Mouse (Mus musculus): ENCODE results near the gene Mlycd.
"Not testable (repeated sequence)": the region's sequence is repeated elsewhere in the genome, so short reads cannot be mapped to it uniquely, and the experiment has no call there.

The Mlycd gene

GRCm38 (mm10) chr8:119394524-119395026 lies at the start of gene Mlycd:
Gene Mlycd, plus strand, starts transcription at chr8:119394878.
- DNase-seq, result peak; percentile 90 to 94

- peak in 1 of 2 experiments; percentile 14 for DNase-seq
These were observed 49.5 kb upstream of the Mlycd start for GRCm38 (mm10) chr8:119345029-119345682.

GRCm38 (mm10) chr8:119345683-119346075 lies 49.0 kb upstream of the Mlycd start:
- no peak for DNase-seq

GRCm38 (mm10) chr8:119351647-119352046 lies 43.0 kb upstream of the Mlycd start:
- DNase-seq, result no peak

- DNase-seq, result peak; percentile 30 to 36
These were observed 41.6 kb upstream of the Mlycd start for GRCm38 (mm10) chr8:119352977-119353658.

- no peak for DNase-seq
These were observed 41.0 kb upstream of the Mlycd start for GRCm38 (mm10) chr8:119353659-119354023.

GRCm38 (mm10) chr8:119356631-119357030 lies 38.0 kb upstream of the Mlycd start:
- DNase-seq, result not testable (repeated sequence)

- DNase-seq, result no peak
These were observed 36.5 kb upstream of the Mlycd start for GRCm38 (mm10) chr8:119358175-119358574.

GRCm38 (mm10) chr8:119358836-119359235 lies 35.8 kb upstream of the Mlycd start:
- DNase-seq, result peak; percentile 13 to 33

- DNase-seq, result no peak
These were observed 33.9 kb upstream of the Mlycd start for GRCm38 (mm10) chr8:119360686-119361295.

- DNase-seq, result not testable (repeated sequence)
These were observed 20.0 kb upstream of the Mlycd start for GRCm38 (mm10) chr8:119374716-119375115.

- DNase-seq, result no peak
These were observed 16.2 kb upstream of the Mlycd start for GRCm38 (mm10) chr8:119378476-119378875.

GRCm38 (mm10) chr8:119380619-119381018 lies 14.1 kb upstream of the Mlycd start:
- DNase-seq, result peak in 1 of 2 experiments; percentile 21

GRCm38 (mm10) chr8:119384478-119384877 lies 10.2 kb upstream of the Mlycd start:
- peak; percentile 59 to 79 for DNase-seq

- DNase-seq, result no peak
These were observed 8.8 kb upstream of the Mlycd start for GRCm38 (mm10) chr8:119385854-119386253.

GRCm38 (mm10) chr8:119386988-119387387 lies 7.7 kb upstream of the Mlycd start:
- no peak for DNase-seq

- DNase-seq, result no peak
These were observed 581 bp upstream of the Mlycd start for GRCm38 (mm10) chr8:119394097-119394496.

- DNase-seq, result no peak
These were observed 633 bp downstream of the Mlycd start for GRCm38 (mm10) chr8:119395072-119395950.

- DNase-seq, result no peak
These were observed 3.9 kb downstream of the Mlycd start for GRCm38 (mm10) chr8:119398558-119398957.

- no peak for DNase-seq
These were observed 4.6 kb downstream of the Mlycd start for GRCm38 (mm10) chr8:119399255-119399654.

- DNase-seq, result no peak
These were observed 5.5 kb downstream of the Mlycd start for GRCm38 (mm10) chr8:119400122-119400671.

- DNase-seq, result no peak
These were observed 6.2 kb downstream of the Mlycd start for GRCm38 (mm10) chr8:119400904-119401303.

Data from cerebellum, postnatal 36 days (tissue).